Mouse (Mus musculus): ENCODE results near the gene Peak1.

- TF ChIP-seq CTCF (IDR thresholded peaks at IDR 0.05; ENCODE audit: control insufficient read depth, insufficient read depth, insufficient read length) (no peak), MAX (IDR thresholded peaks at IDR 0.05) (no peak), USF1 (IDR thresholded peaks at IDR 0.05; ENCODE audit: low read depth) (no peak), FOSL1 (IDR thresholded peaks at IDR 0.05; ENCODE audit: insufficient read depth, low read length, poor library complexity, severe bottlenecking) (no peak), MYOD1 (IDR thresholded peaks at IDR 0.05; ENCODE audit: control insufficient read depth, insufficient read length, low read depth) (no peak)
Measured at GRCm38 (mm10) chr9:56309079-56309478, 108.8 kb downstream of the Peak1 start.

Measured in C2C12 (cell line).